Mouse (Mus musculus) heart, embryonic 13.5 days (tissue): ENCODE measurements at regions not wholly inside any gene's neighbourhood (a gene's known extent, or its start where the extent isn't known, plus 50 kb on each side); places are given as distances from the start of the nearest gene placed in this dataset.

Source experiments
- ATAC-seq: fragments of 200-750 bp; cut with Nextera tagmentation; 2 replicates; pipeline ENCODE4 v1.8.0; 2017; ENCODE audit warnings: moderate TSS enrichment; ENCODE audit not compliant: insufficient number of reproducible peaks, low FRiP score, low TSS enrichment; ENCODE audit errors: extremely low read depth
- H3K27ac ChIP-seq: fragments of 300-500 bp; sonication (generic); replicated peaks from 2 replicates; pipeline ENCODE4 v1.5.1; 2015; ENCODE audit warnings: moderate library complexity, mild to moderate bottlenecking, inconsistent platforms
- H3K27me3 ChIP-seq: fragments of 300-500 bp; sonication (generic); replicated peaks from 2 replicates; pipeline ENCODE4 v1.6.1; 2015; ENCODE audit warnings: mild to moderate bottlenecking, inconsistent platforms
- H3K36me3 ChIP-seq: fragments of 300-500 bp; sonication (generic); 2 replicates; pipeline ENCODE4 v1.6.1; 2015; ENCODE audit warnings: mild to moderate bottlenecking, inconsistent platforms
- H3K4me1 ChIP-seq: fragments of 300-500 bp; sonication (generic); 2 replicates; pipeline ENCODE4 v1.6.1; 2015; ENCODE audit warnings: inconsistent platforms
- H3K4me2 ChIP-seq: fragments of 300-500 bp; sonication (generic); 2 replicates; pipeline ENCODE4 v1.6.1; 2015; ENCODE audit warnings: inconsistent platforms, mild to moderate bottlenecking, moderate library complexity
- H3K4me3 ChIP-seq: fragments of 300-500 bp; sonication (generic); 2 replicates; pipeline ENCODE4 v1.5.1; 2015; ENCODE audit warnings: moderate library complexity, mild to moderate bottlenecking, inconsistent platforms
- H3K9ac ChIP-seq: fragments of 300-500 bp; sonication (generic); 2 replicates; pipeline ENCODE4 v1.6.1; 2015; ENCODE audit warnings: inconsistent platforms, mild to moderate bottlenecking, moderate library complexity
- H3K9me3 ChIP-seq: fragments of 300-500 bp; sonication (generic); 2 replicates; pipeline ENCODE4 v1.6.1; 2016; ENCODE audit warnings: inconsistent platforms
- whole genome bisulfite sequencing: fragments of 180-500 bp; shearing (Covaris S2); methylation state at CpG from one replicate; pipeline ENCODE4 v1.1.7; 2015; ENCODE audit warnings: mixed read lengths; 5-methylcytosine and 5-hydroxymethylcytosine counted together

DNA sequence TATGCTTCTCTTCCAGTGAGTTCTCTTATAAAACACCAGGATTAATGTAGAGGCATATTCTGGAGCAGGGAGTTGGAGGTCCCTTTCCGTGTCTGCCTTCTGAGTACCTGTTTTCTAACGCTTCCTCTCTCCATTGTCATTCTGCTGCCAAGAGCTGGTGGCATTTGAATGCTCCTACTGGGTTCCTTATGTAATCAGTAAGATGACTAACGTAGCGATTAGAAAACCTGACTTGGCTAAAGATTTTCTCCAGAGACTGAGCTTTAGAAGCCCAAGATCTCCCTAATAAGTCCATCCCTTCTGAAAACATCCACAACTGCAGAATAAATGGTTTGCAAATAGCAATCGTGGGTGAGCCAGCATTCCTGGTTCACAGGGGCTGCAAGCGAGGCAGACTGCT lies 174.5 kb downstream of the Dhx15 start:
- Histone ChIP-seq H3K27ac (no peak overlapping the region), H3K9ac (0 out of 2 replicates have a peak overlapping the region, but pooled peaks have one; percentile 3), H3K4me2 (no peak overlapping the region), H3K9me3 (no peaks in the 10 kb centered on the region), H3K27me3 (no peaks in the 10 kb centered on the region), H3K4me3 (no peak overlapping the region), H3K36me3 (no peaks in the 10 kb centered on the region), H3K4me1 (peaks cover 2% of the 10 kb centered on the region; the same call in 1 of the 2 replicates)
- 47% methylated on average over 6 of the region's 6 CpGs for WGBS
- no peak for ATAC-seq

DNA sequence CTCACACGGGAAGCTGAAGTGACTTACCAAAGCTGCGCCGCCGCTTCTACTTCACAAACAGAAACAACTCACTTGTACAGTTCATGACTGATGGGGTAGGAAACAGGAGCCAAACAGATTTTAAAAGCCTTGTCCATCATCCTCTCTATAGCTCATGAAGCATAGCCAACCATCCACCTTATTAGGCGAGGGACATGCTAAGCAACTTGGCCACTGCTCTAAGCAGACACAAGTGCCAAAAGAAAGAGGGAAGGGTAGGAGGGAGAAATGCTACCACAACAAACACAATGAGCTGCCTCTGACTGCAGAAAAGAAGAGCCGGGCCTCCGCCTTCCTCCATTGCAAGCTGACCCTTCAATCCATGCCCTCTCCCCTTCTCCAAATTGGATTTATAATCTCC lies 179.9 kb downstream of the Dhx15 start:
- no peak overlapping the region for H3K27ac ChIP-seq
- WGBS: 89% methylated on average over 7 of the region's 7 CpGs
- no peak for ATAC-seq
- H3K36me3 ChIP-seq: no peaks in the 10 kb centered on the region
- no peak overlapping the region for H3K4me2 ChIP-seq
- no peak overlapping the region for H3K4me3 ChIP-seq
- no peak overlapping the region for H3K9ac ChIP-seq
- H3K27me3 ChIP-seq: no peaks in the 10 kb centered on the region
- H3K9me3 ChIP-seq: no peaks in the 10 kb centered on the region
- H3K4me1 ChIP-seq: peaks cover 11% of the 10 kb centered on the region

DNA sequence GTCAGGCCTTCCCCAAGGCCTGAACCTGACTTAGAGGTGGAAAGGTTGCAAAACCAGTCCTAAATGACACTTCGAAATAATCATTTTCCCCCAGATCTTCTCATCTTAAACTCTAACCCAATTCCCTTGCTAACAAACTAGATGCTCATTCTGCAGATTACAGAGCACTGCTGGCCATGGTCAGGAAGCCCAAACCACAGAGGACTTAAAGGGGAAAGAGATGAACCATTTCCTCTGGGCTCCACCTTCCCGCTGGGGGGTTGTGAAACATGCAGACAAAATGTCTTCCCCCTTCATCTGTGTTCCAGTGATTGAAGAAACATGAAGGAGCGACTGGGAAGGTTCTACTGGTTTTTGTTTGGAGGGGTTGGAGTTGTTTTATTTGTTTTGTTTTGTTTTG lies 181.4 kb downstream of the Dhx15 start:
- H3K36me3 ChIP-seq: no peaks in the 10 kb centered on the region
- no peaks in the 10 kb centered on the region for H3K27me3 ChIP-seq
- H3K9ac ChIP-seq: no peak overlapping the region
- peaks cover 11% of the 10 kb centered on the region for H3K4me1 ChIP-seq
- H3K4me3 ChIP-seq: no peak overlapping the region
- H3K27ac ChIP-seq: no peak overlapping the region
- no peak overlapping the region for H3K4me2 ChIP-seq
- WGBS: 78% methylated on average over 3 of the region's 3 CpGs
- no peak for ATAC-seq
- H3K9me3 ChIP-seq: no peaks in the 10 kb centered on the region

DNA sequence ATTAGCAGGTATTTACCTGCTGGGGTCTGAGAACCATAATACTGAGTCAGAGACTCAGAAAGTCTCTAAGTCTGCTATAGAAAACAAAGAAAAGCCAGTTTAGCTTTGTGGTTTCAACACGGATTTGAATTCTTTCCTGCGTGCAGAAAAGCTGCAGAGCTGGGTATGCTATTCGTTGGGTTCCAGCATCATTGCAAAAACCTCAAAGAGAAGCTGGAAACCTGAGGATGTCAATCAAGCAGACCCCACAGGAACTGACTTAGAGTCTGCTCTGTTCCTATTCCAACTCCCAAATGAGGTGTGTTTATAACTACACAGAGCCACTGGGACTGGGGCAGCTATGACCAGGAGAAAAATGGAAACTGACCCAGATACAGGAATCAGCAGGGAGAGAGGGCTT lies 183.5 kb downstream of the Dhx15 start:
- H3K27ac ChIP-seq: no peak overlapping the region
- H3K4me3 ChIP-seq: no peak overlapping the region
- H3K27me3 ChIP-seq: no peaks in the 10 kb centered on the region
- H3K36me3 ChIP-seq: no peaks in the 10 kb centered on the region
- no peak overlapping the region for H3K9ac ChIP-seq
- ATAC-seq: no peak
- H3K9me3 ChIP-seq: no peaks in the 10 kb centered on the region
- peaks cover 11% of the 10 kb centered on the region for H3K4me1 ChIP-seq
- 82% methylated on average over 3 of the region's 3 CpGs for WGBS
- no peak overlapping the region for H3K4me2 ChIP-seq

DNA sequence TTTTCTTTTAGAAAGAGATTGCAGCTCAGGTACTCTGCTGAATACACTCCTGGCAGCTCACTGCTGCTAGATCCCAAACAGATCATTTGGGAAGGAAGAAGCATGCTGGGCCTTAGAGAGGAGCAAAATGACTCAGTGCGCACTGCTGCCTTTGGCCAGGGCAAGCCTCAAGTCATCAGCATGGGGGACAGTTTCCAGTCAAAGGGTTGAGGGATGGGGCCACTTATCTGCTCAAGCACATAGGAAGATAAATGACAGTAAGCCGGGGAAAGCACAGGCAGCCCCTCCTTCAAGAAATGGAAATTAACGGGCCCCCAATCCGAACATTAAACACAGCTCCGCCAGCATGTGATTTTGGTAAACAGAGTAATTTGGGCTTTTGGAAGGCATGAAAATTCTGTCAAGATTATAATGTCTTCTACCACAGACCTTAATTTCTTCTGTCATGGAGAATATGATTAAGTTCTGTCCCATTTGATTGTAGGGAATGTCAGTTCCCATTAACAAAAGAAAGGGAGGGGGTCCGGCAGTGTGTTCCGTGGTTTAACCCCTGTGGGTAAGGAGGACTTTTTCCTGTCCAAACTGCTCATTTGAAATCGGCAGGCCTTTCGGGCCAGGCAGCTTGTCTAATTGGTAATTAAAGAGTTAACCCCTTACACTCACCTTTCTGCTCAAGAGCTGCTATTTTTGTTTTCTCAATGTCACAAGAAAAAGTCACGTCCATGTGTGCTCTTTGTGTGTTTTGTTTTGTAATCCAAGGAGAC lies 199.3 kb downstream of the Dhx15 start:
- H3K9me3 ChIP-seq: no peaks in the 10 kb centered on the region
- no peak overlapping the region for H3K4me3 ChIP-seq
- H3K36me3 ChIP-seq: no peaks in the 10 kb centered on the region
- ATAC-seq: no peak
- no peak overlapping the region for H3K4me2 ChIP-seq
- WGBS: 43% methylated on average over 10 of the region's 10 CpGs
- H3K27me3 ChIP-seq: no peaks in the 10 kb centered on the region
- peaks cover 18% of the 10 kb centered on the region for H3K4me1 ChIP-seq
- H3K9ac ChIP-seq: no peak overlapping the region
- H3K27ac ChIP-seq: no peak overlapping the region

DNA sequence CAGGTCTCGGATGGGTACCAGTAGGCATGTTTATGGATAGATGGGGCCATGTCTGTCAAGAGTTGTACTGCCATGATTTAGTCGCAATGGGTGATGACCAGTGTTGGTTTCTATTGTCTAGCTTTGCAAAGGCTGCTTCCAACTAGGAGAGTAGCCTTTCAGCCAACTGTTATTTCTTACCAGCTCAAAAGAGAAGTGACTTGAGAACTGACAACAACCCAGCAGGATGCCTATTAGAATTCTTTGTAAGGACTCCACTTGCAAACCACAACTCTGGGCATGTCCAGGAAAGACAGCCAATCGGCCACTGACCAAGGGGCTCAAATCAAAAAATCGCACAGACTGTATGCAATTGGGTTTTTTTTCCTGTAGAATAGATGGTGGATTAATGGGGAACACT lies 200.9 kb downstream of the Dhx15 start:
- H3K9me3 ChIP-seq: no peaks in the 10 kb centered on the region
- no peak overlapping the region for H3K4me3 ChIP-seq
- WGBS: 75% methylated on average over 4 of the region's 4 CpGs
- ATAC-seq: no peak
- peaks cover 17% of the 10 kb centered on the region for H3K4me1 ChIP-seq
- H3K27ac ChIP-seq: no peak overlapping the region
- H3K9ac ChIP-seq: no peak overlapping the region
- H3K27me3 ChIP-seq: no peaks in the 10 kb centered on the region
- no peaks in the 10 kb centered on the region for H3K36me3 ChIP-seq
- H3K4me2 ChIP-seq: no peak overlapping the region

GRCm38 (mm10) chr5:51988913-51989312 lies 201.4 kb downstream of the Dhx15 start:
- Histone ChIP-seq H3K9me3 (no peaks in the 10 kb centered on the region), H3K4me1 (peaks cover 17% of the 10 kb centered on the region), H3K36me3 (no peaks in the 10 kb centered on the region), H3K27me3 (no peaks in the 10 kb centered on the region), H3K4me2 (no peak overlapping the region), H3K27ac (no peak overlapping the region), H3K4me3 (no peak overlapping the region), H3K9ac (no peak overlapping the region)
- ATAC-seq: no peak
- 69% methylated on average over 6 of the region's 6 CpGs for WGBS

DNA sequence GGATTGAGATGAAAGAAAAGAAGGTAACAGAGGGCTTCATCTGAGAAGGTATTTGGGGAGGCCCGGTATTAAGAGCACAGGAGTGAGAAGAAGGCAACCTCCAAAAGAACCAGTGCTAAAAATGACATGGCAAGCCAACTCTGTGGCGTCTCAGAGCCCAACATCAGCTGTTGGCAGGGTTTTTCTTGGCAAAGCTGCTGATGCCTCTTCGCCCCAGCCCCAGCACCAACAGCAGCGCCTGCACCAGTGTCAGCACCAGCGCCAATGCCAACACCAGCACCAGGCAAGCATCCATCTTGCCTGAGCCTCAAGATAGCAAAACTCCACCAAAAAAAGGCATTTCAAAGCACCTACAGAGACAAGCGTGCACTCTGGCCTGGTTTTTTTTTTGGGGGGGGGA lies 205.3 kb downstream of the Dhx15 start:
- 82% methylated on average over 6 of the region's 6 CpGs for WGBS
- no peak overlapping the region for H3K9ac ChIP-seq
- H3K4me1 ChIP-seq: 0 out of 2 replicates have a peak, but pooled peaks cover 5% of the 10 kb centered on the region
- H3K36me3 ChIP-seq: no peaks in the 10 kb centered on the region
- ATAC-seq: no peak
- H3K27me3 ChIP-seq: no peaks in the 10 kb centered on the region
- no peak overlapping the region for H3K4me2 ChIP-seq
- no peak overlapping the region for H3K4me3 ChIP-seq
- H3K27ac ChIP-seq: no peak overlapping the region
- H3K9me3 ChIP-seq: no peaks in the 10 kb centered on the region

- no peak for ATAC-seq
- 0 out of 2 replicates have a peak, but pooled peaks cover 5% of the 10 kb centered on the region for H3K4me1 ChIP-seq
- no peaks in the 10 kb centered on the region for H3K36me3 ChIP-seq
- no peak overlapping the region for H3K9ac ChIP-seq
- no peak overlapping the region for H3K4me2 ChIP-seq
- H3K4me3 ChIP-seq: no peak overlapping the region
- H3K27me3 ChIP-seq: no peaks in the 10 kb centered on the region
- H3K27ac ChIP-seq: no peak overlapping the region
- H3K9me3 ChIP-seq: no peaks in the 10 kb centered on the region
- WGBS: 80% methylated on average over 7 of the region's 7 CpGs
Observed at GRCm38 (mm10) chr5:51982780-51983179, 207.5 kb downstream of the Dhx15 start.

DNA sequence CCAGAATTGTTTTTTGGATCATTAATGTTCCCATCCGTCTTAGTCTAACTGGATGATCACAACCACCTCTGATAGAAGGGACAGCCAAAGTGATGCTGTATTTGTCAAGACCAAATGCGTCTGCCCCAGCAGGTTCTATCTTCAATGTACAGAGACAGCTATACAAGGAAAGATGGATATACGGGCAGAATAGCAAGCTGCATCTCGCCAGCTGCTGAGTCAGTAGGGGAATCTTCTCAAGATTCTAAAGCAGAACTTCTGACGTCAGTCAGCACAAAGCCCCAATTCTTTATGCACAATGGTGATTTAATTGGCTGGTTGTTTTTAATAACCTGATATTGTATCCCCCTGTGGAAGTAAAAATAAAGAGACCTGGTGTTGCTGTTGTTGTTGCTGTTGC lies 209.4 kb downstream of the Dhx15 start:
- no peaks in the 10 kb centered on the region for H3K36me3 ChIP-seq
- H3K4me2 ChIP-seq: no peak overlapping the region
- ATAC-seq: no peak
- 0 out of 2 replicates have a peak, but pooled peaks cover 5% of the 10 kb centered on the region for H3K4me1 ChIP-seq
- H3K9ac ChIP-seq: no peak overlapping the region
- H3K27ac ChIP-seq: no peak overlapping the region
- H3K27me3 ChIP-seq: no peaks in the 10 kb centered on the region
- H3K9me3 ChIP-seq: no peaks in the 10 kb centered on the region
- 75% methylated on average over 5 of the region's 5 CpGs for WGBS
- H3K4me3 ChIP-seq: no peak overlapping the region

GRCm38 (mm10) chr5:51952499-51952898 lies 237.8 kb downstream of the Dhx15 start:
- no peak overlapping the region for H3K27ac ChIP-seq

GRCm38 (mm10) chr5:51949996-51950395 lies 240.3 kb downstream of the Dhx15 start:
- peaks cover 7% of the 10 kb centered on the region; the same call in 1 of the 2 replicates for H3K4me1 ChIP-seq

More at GRCm38 (mm10) chr5:51952499-51952898, 237.8 kb downstream of the Dhx15 start:
- Histone ChIP-seq H3K4me1 (peaks cover 7% of the 10 kb centered on the region; the same call in 1 of the 2 replicates), H3K9ac (no peak overlapping the region), H3K4me2 (no peak overlapping the region), H3K36me3 (no peaks in the 10 kb centered on the region), H3K9me3 (no peaks in the 10 kb centered on the region), H3K4me3 (no peak overlapping the region), H3K27me3 (no peaks in the 10 kb centered on the region)
- 60% methylated on average over 5 of the region's 5 CpGs for WGBS
- no peak for ATAC-seq

More at GRCm38 (mm10) chr5:51949996-51950395, 240.3 kb downstream of the Dhx15 start:
- H3K27me3 ChIP-seq: no peaks in the 10 kb centered on the region
- no peak overlapping the region for H3K4me2 ChIP-seq
- no peaks in the 10 kb centered on the region for H3K36me3 ChIP-seq
- no peak for ATAC-seq
- H3K27ac ChIP-seq: no peak overlapping the region
- no peak overlapping the region for H3K4me3 ChIP-seq
- H3K9ac ChIP-seq: no peak overlapping the region
- WGBS: 81% methylated on average over 5 of the region's 5 CpGs
- no peaks in the 10 kb centered on the region for H3K9me3 ChIP-seq
